Mouse (Mus musculus) stomach, postnatal 0 days (tissue): Measurements from ENCODE around the gene Slc16a13.

Source experiments
- CTCF ChIP-seq: IDR thresholded peaks from 2 replicates; pipeline ENCODE4 v1.5.1; 2016; ENCODE audit warnings: antibody characterized with exemption, low read depth, mild to moderate bottlenecking, moderate library complexity
- EP300 ChIP-seq: optimal IDR thresholded peaks from 2 replicates; pipeline ENCODE3; 2016; ENCODE audit warnings: antibody characterized with exemption

- TF ChIP-seq CTCF = no peak
- TF ChIP-seq EP300 = no peak
Observed at GRCm38 (mm10) chr11:70227126-70227525, 6.3 kb upstream of the Slc16a13 start.
